Mouse (Mus musculus) lung, postnatal 14 days (tissue): ENCODE measurements around the gene Trpm8.

ENCODE experiments used
- DNase-seq: peaks from one replicate; pipeline ENCODE4 v3.0.0; 2021

Trpm8 gene

DNA sequence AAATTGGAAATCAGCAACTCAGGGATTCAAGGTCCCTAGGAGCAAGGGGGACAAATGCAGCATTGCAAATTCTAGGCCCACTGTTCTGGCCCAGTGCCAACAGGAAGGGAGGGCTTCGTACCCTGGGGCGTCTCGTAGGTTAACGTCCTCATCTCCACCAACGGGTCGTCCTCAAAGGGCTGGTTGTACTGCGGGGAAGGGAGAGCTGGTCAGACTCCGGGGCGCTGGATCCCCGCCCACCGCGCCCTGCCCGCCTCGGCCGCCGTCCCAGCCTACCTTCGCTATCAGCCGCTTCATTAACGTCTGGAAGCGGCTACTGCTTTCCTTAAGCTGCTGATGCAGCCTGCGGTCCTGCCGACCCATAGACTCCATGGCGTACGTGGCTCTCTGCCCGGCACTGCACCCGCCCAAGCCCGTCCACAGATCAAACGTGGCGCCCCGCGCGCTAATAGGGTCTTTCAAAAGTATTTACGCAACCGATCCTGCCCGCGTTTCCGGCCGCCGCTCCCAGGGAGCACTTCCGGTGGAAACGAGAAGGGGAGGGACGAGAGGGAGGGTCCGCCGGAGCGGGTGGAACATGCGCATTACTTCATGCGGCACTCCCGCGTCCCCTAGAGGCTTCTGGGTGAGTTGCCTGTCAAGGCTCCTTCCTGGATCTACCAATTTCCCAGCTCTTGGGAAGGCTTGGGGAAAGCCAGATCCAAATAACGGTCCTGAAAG, at the start of gene Trpm8, which contains the start of gene Hjurp:
Gene Trpm8 (plus strand): TSS at position 564 of the 720 bp plus-strand sequence.
Gene Hjurp (minus strand): TSS at position 536 of the 720 bp plus-strand sequence.
- DNase-seq, result peak; percentile 100

DNA sequence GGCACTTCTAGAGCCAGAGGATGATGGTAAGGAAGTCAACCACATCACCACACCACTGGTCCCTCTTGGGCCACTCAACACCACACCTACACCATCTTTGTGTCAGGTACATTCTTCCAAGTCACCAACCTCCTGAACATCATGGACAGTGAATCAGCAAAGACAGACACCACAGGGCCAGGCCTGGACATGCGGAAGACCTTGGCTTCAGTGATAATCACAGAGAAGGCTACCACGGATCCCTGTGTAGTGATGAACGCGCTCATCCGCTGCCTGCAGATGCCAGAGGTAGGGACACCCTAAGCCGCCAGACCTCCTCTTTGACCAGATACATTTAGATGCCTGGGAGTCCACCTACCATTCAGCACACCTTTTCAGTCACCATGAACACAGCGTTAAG, 49.3 kb upstream of the Trpm8 start:
- DNase-seq, result no peak

GRCm38 (mm10) chr1:88229566-88229965, 47.9 kb upstream of the Trpm8 start:
- no peak for DNase-seq

DNA sequence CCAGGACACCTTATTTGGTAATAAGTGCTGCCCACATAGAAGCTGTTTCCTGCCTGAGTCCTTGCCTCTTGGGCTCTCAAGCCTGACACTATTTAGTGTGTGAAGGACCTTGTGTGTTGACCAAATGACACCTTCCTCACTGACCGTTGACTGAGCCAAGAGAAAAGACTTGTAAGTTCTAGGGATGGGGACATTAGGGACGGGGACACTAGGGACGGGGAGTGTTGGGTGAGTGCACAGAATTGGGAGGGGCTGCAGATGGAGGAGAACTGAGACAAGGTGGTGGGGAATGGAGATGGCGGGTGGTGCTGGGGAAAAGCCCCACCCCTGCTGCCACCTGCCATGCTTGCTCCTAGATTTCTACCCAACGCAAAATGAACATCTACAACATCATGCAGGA, 47.5 kb upstream of the Trpm8 start:
- no peak for DNase-seq

GRCm38 (mm10) chr1:88230421-88230820, 47.0 kb upstream of the Trpm8 start:
- DNase-seq, result no peak

GRCm38 (mm10) chr1:88230981-88231802, 46.3 kb upstream of the Trpm8 start:
- DNase-seq, result no peak

DNA sequence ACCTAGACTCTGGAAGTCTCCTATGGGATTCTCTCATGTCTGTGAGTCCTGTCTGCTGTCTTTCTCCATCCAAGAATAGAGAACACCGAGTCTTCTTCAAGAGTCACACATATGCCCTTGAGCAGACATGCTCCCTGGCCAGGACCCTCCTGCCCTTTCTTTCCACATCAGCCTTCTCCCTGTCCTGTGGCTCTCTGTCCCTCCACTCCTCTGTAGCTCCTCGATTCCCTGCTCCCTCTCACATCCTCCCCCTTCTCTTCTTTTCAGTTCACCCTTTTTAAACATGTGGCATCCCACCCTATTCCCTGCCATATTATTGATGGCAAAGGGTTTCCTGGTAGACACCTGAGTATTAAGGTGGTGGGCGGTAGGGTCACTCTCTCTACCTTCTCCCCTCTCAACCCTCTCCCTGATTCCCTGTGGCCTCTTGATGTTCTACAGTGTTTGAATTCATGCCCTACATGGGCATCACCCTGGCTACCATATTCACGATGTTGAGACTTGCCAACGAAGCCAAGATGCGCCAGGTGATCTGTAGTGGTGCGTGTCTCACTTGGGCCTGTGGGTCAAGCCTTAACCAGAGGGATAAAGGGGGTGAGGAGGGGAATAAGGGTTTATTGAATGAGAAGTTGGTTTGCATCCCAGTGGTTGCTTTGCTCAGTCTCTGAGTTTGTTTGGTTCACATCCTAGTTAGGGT, 45.5 kb upstream of the Trpm8 start:
- DNase-seq, result no peak

DNA sequence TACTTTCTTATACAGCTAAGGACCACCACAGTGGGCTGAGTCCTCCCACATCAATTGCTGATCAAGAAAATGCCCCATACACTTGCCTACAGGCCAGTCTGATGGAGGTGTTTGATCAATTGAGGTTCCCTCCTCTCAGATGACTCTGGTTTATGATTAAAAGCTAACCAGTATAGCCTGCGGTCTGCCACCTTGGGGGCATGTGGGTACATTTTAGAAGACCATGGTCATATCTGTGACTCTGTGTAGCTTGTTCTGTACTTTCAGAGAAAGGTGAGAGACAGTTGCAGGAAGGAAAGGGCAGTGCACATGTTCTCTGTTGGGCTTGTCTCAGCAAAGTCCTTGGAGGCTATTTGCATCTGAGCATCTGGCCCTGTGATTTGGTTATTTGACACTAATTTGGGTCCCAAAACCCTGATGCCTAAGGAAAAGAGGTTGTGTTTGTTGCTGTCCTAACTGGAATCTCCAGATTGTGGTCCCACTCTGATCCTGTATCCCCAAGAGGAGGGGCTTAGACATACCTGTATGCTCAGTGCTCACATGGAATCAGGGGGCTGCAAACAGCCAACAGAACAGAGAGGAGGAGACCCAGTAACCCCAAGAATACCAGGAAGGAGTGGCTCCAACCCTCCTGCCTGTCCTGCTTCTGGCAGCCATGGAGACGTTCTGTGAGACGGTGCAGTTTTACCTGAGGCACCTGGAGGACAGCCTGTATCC, 44.6 kb upstream of the Trpm8 start:
- DNase-seq, result no peak

DNA sequence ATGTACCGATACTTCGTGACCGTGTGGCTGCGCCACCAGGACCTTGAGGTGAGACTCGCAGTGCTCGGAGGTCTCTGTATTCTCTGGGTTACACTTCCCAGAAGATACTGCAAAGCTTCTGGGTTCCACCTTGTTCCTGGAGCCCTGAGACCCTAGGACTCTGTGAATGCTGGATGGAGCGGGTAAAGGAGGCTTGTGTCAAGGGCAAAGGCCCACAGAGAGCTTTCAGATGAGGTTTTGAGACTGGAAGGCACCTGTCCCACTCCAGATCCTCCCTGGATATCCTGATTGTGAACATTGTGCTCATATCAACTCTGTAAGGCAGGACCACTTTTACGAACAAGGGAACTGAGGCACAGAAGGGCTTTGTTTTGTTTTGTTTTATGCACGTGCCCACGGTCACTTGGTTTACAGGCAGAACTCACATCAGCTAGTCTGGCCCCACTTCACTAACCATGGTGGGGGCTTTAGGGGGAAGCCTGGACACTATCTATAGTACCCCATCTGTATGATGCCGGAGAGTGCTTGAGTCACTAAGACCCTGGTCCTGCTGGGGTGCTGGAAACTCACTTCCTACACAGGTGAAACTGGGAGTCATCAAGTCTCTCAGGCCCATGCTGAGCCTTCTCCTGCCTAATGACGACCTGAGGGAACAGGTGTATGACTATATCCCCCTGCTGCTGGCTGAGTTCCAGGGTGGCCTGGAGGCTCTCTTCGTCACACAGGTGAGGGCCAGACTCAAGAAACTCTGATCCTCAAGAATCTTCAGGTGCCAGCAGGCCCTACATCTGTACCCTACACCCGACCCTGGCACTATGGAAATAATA, 43.8 kb upstream of the Trpm8 start:
- no peak for DNase-seq

DNA sequence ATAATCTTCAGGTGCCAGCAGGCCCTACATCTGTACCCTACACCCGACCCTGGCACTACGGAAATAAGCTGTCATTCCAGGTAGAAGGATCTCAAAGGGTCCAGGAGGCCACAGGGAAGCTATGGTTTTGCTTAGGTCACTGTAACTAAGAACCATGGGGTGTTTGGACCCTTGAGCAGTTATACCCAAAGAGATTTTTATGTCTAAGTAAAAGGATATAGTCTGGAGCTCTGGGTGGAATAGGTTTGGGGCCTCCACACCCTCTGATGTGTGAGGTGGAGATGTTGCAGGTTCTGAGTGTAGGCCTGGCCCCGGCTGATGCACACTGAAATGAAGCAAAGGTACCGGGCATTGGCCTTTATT, 43.2 kb upstream of the Trpm8 start:
- DNase-seq, result no peak

- DNase-seq, result no peak
These were observed 42.8 kb upstream of the Trpm8 start for GRCm38 (mm10) chr1:88234646-88235045.

GRCm38 (mm10) chr1:88235046-88235893, 42.2 kb upstream of the Trpm8 start:
- DNase-seq, result no peak

DNA sequence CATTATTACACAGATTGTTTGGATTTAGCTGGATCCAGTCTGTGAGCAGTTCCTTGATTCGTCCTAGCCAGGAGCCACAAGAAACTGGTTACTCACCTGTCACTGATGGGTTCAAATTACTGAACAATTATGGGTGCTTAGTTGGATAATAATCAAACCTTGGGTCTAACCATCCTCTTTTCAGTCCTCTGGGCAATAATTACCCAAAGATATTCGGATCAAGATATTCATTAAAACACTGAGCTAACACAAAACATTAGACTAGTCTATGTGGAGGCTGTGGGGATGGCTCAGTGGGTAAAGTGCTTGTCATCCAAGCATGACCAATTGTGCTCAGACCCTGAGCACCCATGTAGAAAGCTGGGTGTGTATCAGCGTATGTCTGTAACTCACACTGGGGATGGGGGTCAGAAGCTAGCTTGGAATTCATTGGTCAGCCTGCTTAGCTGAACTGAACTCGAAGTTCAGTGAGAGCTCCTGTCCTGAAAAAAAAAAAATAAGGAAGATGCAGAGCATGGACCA, 41.5 kb upstream of the Trpm8 start:
- no peak for DNase-seq

- DNase-seq, result no peak
These were observed 40.1 kb upstream of the Trpm8 start for GRCm38 (mm10) chr1:88237311-88237710.

DNA sequence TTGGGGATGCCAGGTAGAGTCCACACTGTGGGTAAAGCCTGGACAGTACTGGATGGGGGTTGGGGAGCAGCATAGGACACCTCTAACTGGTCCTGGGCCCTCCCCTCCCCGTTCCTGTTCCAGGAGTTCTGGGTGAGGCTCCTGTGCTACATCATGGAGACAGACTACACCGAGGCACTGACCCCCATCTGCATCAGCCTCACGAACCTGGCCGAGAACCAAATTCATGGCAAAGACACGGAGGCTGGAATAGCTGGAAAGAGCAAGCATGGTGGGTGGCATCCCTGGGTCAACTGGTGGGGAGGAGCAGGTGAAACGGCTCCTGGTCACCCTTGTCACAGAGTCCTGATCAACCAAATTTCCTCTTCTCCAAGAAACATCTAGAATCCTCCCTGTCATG, 38.7 kb upstream of the Trpm8 start:
- no peak for DNase-seq

DNA sequence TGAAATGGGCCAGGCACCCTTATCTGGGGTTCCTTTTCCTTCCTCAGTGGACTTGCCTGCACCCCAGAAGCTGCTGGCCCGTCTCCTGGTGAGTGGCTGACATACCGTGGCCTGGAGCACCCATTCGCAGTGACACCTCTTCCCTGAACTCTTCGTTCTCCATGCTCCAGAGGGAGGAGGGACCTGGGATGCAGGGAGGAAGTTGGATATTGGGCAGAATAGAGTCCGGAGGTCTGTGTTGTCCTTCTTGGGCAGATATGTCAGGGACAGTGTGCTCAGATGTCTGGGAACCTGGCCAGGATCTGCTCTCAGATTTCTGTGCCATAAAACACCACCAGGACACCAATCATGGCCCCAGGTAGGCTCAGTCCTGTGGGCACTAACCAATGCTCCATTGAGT, 37.4 kb upstream of the Trpm8 start:
- no peak for DNase-seq

DNA sequence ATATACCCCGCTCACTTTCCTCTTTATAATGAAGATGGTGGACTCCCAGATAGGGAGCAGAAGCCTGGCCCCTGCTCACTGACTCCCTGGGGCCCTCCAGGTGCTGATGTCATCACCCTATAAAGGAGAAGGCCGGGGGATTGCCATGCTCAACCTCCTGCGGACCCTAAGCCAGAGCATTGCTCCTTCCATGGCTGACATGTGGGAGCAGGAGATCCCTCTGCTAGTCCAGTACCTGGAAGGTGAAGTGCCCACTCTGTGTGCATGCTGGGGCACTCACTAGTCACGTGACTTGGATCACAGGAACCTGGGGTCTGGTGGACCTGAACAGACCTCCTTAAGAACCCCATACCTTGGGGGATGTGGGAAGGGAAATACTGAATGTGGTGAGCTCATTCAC, 36.9 kb upstream of the Trpm8 start:
- no peak for DNase-seq

GRCm38 (mm10) chr1:88243861-88244260, 33.6 kb upstream of the Trpm8 start:
- DNase-seq, result no peak

DNA sequence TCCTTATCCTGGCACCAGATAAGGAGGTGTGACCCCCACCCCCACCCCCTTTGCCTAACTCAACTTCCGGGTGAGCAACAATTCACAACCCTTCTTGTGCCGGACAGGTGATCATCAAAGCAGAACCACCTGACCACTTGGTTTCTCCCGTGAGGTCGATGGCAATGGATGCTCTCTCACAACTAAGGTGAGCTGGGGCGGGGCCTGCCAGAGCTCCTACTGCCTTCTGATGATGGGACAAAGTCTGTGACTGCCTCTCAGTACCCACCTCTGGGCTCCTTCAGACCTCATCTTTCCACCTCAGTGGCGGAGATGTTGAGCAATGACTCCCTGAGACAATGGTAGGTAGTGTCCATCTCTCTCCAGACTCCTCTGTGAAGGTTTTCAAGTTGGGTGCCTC, 31.6 kb upstream of the Trpm8 start:
- DNase-seq, result no peak

DNA sequence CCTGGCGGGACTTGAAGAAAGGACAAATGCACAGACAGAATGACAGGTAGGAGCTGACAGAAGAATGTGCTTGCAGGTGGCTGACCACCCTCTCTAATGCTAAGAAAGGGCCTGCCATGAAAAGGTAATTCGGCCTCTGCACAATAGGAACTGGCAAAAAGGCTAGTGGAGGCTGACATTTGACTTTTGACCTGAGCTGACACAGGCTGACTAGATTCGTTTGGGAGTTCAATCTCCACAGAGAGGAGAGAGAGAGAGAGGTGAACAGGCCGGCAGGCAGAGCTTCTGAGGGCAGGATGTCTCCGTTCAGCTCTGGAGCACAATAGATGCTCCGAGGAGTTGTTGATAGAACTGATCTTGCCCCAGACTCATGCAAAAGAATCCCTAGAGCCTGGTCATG, 31.1 kb upstream of the Trpm8 start:
- no peak for DNase-seq

DNA sequence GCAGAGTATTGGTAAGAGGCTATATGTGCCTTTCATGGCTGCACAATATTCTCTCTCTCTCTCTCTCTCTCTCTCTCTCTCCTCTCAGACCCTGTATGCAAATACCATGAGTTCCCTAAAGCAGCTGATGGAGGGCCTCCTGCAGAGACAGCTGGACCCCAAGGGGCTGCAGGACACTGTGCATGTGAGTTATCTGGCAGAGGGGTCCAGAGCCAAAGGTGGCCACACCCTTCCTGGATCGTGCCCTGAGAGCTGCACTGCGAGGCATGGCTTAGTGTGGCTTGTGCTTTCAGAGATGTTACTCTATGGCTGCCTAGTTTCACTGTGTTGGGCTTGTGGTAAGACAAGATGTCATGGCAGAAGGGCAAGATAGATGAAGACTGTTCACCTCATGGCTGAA, 29.8 kb upstream of the Trpm8 start:
- DNase-seq, result no peak
